Mouse (Mus musculus) lung, embryonic 14.5 days (tissue): ENCODE measurements at regions not wholly inside any gene's neighbourhood (a gene's known extent, or its start where the extent isn't known, plus 50 kb on each side); places are given as distances from the start of the nearest gene placed in this dataset.

Experiments
- ATAC-seq: fragments of 200-750 bp; cut with Nextera tagmentation; 2 replicates; pipeline ENCODE4 v1.8.0; 2017; ENCODE audit warnings: mild to moderate bottlenecking, moderate TSS enrichment, moderate library complexity; ENCODE audit not compliant: insufficient read depth
- DNase-seq: peaks from one replicate; pipeline ENCODE4 v3.0.0-alpha.2; 2015
- H3K27ac ChIP-seq: fragments of 300-500 bp; sonication (generic); 2 replicates; pipeline ENCODE4 v1.5.1; 2014; ENCODE audit warnings: low read depth, mild to moderate bottlenecking, moderate library complexity
- H3K27me3 ChIP-seq: fragments of 300-500 bp; sonication (generic); 2 replicates; pipeline ENCODE4 v1.6.1; 2014; ENCODE audit warnings: low read length, control low read depth; ENCODE audit not compliant: insufficient read depth
- H3K36me3 ChIP-seq: fragments of 300-500 bp; sonication (generic); 2 replicates; pipeline ENCODE4 v1.6.1; 2014; ENCODE audit warnings: control low read depth; ENCODE audit not compliant: insufficient read depth
- H3K4me1 ChIP-seq: fragments of 300-500 bp; sonication (generic); 2 replicates; pipeline ENCODE4 v1.6.1; 2014; ENCODE audit warnings: antibody characterized with exemption, control low read depth; ENCODE audit not compliant: insufficient read depth
- H3K4me2 ChIP-seq: fragments of 300-500 bp; sonication (generic); 2 replicates; pipeline ENCODE4 v1.6.1; 2014; ENCODE audit warnings: mild to moderate bottlenecking
- H3K4me3 ChIP-seq: fragments of 300-500 bp; sonication (generic); 2 replicates; pipeline ENCODE4 v1.5.1; 2014; ENCODE audit warnings: low read depth, low read length
- H3K9ac ChIP-seq: fragments of 300-500 bp; sonication (generic); 2 replicates; pipeline ENCODE4 v1.6.1; 2014
- H3K9me3 ChIP-seq: fragments of 300-500 bp; sonication (generic); 2 replicates; pipeline ENCODE4 v1.6.1; 2016; ENCODE audit warnings: low read depth, low read length, control low read depth
- CTCF ChIP-seq: IDR thresholded peaks from 2 replicates; pipeline ENCODE4 v1.5.1; 2016; ENCODE audit warnings: antibody characterized with exemption, low read depth
- WGBS: fragments of 180-500 bp; shearing (Covaris S2); extraction: QIAGEN DNeasy Blood & Tissue Kit; methylation state at CpG from one replicate; pipeline ENCODE4 v1.1.7; 2014; 5-methylcytosine and 5-hydroxymethylcytosine counted together

- no peak for TF ChIP-seq CTCF
- H3K27ac ChIP-seq: no peak overlapping the region
- no peaks in the 10 kb centered on the region for H3K4me1 ChIP-seq
- no peak overlapping the region for H3K9ac ChIP-seq
- WGBS: 32% methylated on average over 4 of the region's 4 CpGs
- H3K9me3 ChIP-seq: no peaks in the 10 kb centered on the region
- H3K4me2 ChIP-seq: no peak overlapping the region
- ATAC-seq (peak; percentile 49; the same call in 1 of the 2 replicates), DNase-seq (peak; percentile 38)
- H3K36me3 ChIP-seq: no peaks in the 10 kb centered on the region
- H3K27me3 ChIP-seq: no peaks in the 10 kb centered on the region
- no peak overlapping the region for H3K4me3 ChIP-seq
These were observed 127.1 kb downstream of the 4933415F23Rik start for GRCm38 (mm10) chr1:22974917-22975316.

GRCm38 (mm10) chr1:22943995-22944394, 138.2 kb upstream of the Rims1 start:
- no peak overlapping the region for H3K4me3 ChIP-seq
- 56% methylated on average over 1 of the region's 1 CpGs for WGBS
- H3K4me1 ChIP-seq: no peaks in the 10 kb centered on the region
- no peaks in the 10 kb centered on the region for H3K27me3 ChIP-seq
- H3K9me3 ChIP-seq: no peaks in the 10 kb centered on the region
- TF ChIP-seq CTCF: no peak
- H3K27ac ChIP-seq: no peak overlapping the region
- no peak overlapping the region for H3K4me2 ChIP-seq
- H3K36me3 ChIP-seq: no peaks in the 10 kb centered on the region
- DNase-seq: no peak
- no peak for ATAC-seq
- no peak overlapping the region for H3K9ac ChIP-seq

GRCm38 (mm10) chr1:22939816-22940215, 134.0 kb upstream of the Rims1 start:
- H3K27me3 ChIP-seq: no peaks in the 10 kb centered on the region
- ATAC-seq (no peak), DNase-seq (no peak)
- TF ChIP-seq CTCF: no peak
- no peaks in the 10 kb centered on the region for H3K36me3 ChIP-seq
- no peak overlapping the region for H3K4me3 ChIP-seq
- no peak overlapping the region for H3K9ac ChIP-seq
- H3K4me1 ChIP-seq: no peaks in the 10 kb centered on the region
- no peak overlapping the region for H3K4me2 ChIP-seq
- H3K9me3 ChIP-seq: no peaks in the 10 kb centered on the region
- H3K27ac ChIP-seq: no peak overlapping the region
- WGBS: 78% methylated on average over 6 of the region's 6 CpGs

- Histone ChIP-seq H3K4me3 (no peak overlapping the region), H3K27me3 (no peaks in the 10 kb centered on the region), H3K4me1 (no peaks in the 10 kb centered on the region), H3K9ac (no peak overlapping the region), H3K36me3 (no peaks in the 10 kb centered on the region), H3K27ac (no peak overlapping the region), H3K9me3 (no peaks in the 10 kb centered on the region), H3K4me2 (no peak overlapping the region)
- 54% methylated on average over 6 of the region's 6 CpGs for WGBS
- no peak for TF ChIP-seq CTCF
- no peak for DNase-seq
- ATAC-seq: no peak
These were observed 125.5 kb upstream of the Rims1 start for GRCm38 (mm10) chr1:22931147-22931896.

- Histone ChIP-seq H3K9me3 (no peaks in the 10 kb centered on the region), H3K4me3 (no peak overlapping the region), H3K4me2 (no peak overlapping the region), H3K27ac (no peak overlapping the region), H3K4me1 (no peaks in the 10 kb centered on the region), H3K9ac (no peak overlapping the region), H3K27me3 (no peaks in the 10 kb centered on the region), H3K36me3 (no peaks in the 10 kb centered on the region)
- WGBS: 78% methylated on average over 2 of the region's 2 CpGs
- no peak for TF ChIP-seq CTCF
- ATAC-seq (no peak), DNase-seq (no peak)
These were observed 97.2 kb upstream of the Rims1 start for GRCm38 (mm10) chr1:22902992-22903391.

GRCm38 (mm10) chr1:22901018-22901625, 95.3 kb upstream of the Rims1 start:
- Histone ChIP-seq H3K27me3 (no peaks in the 10 kb centered on the region), H3K36me3 (no peaks in the 10 kb centered on the region), H3K9ac (no peak overlapping the region), H3K27ac (no peak overlapping the region), H3K9me3 (no peaks in the 10 kb centered on the region), H3K4me1 (no peaks in the 10 kb centered on the region), H3K4me2 (no peak overlapping the region), H3K4me3 (no peak overlapping the region)
- TF ChIP-seq CTCF: no peak
- WGBS: 53% methylated on average over 5 of the region's 5 CpGs
- DNase-seq (no peak), ATAC-seq (no peak)

GRCm38 (mm10) chr1:22895099-22895498, 89.3 kb upstream of the Rims1 start:
- no peak for ATAC-seq
- no peaks in the 10 kb centered on the region for H3K9me3 ChIP-seq

More at GRCm38 (mm10) chr1:22895099-22895498, 89.3 kb upstream of the Rims1 start:
- WGBS: 56% methylated on average over 3 of the region's 3 CpGs
- Histone ChIP-seq H3K27ac (no peak overlapping the region), H3K4me2 (no peak overlapping the region), H3K27me3 (no peaks in the 10 kb centered on the region), H3K9ac (no peak overlapping the region), H3K36me3 (no peaks in the 10 kb centered on the region), H3K4me3 (no peak overlapping the region), H3K4me1 (no peaks in the 10 kb centered on the region)
- TF ChIP-seq CTCF: no peak
- no peak for DNase-seq
